Mouse (Mus musculus) urinary bladder, postnatal 4 days (tissue): Measurements from ENCODE around the gene Phf20.

Experiments used
- DNase-seq, 2 experiments: peaks; one replicate each; pipeline ENCODE4 v3.0.0; 2021 to 2022; ENCODE audit warnings: low spot score in 2 of 2

Gene Phf20

DNA sequence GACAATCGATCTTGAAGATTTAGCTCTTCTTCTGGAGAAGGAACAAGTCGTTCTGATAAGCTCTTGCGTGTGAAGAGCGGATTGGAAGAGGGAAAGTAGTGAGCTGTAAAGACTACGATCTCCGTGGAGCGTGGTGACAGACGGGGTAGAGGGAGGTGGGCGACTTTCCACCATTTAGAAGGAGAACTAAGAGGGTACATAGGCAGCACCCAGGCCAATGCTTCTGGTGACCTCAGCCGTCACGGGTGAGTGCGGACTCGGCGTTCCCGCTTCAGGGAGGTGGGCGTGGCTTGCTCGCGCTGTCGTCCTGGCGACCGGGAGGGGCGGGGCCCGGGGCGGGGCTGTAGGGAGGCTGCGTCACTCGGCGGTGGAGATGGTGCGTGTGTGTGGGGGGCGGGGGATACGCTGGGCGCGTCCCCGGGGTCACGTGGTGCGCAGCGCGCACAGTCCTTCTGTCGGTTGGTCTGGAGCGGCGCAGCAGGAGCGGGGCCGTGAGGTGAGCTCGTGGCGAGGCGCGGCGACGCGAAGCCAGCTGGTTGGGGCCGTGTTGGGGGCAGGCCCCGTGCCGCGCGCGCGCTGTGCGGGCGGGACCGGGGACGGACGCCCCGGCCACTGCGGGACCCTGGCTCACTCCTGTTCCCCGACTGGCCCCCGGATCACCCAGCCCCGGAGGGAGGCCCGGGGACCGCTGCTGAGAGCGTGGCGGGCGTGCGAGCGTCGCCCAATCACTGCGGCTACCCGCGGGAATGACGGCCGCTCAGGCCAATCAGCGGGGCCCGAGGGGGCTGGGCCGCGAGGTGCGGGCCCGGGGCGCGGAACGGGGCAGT, at the start of gene Phf20:
Phf20 (plus strand) TSS at position 165 of the 827 bp plus-strand sequence.
- peak; percentile 97 to 99 for DNase-seq

GRCm38 (mm10) chr2:156147316-156147915, 48.9 kb upstream of the Phf20 start:
- no peak for DNase-seq

GRCm38 (mm10) chr2:156151538-156151937, 44.7 kb upstream of the Phf20 start:
- DNase-seq, result no peak

- DNase-seq, result no peak
Observed at GRCm38 (mm10) chr2:156165478-156165877, 30.8 kb upstream of the Phf20 start.

- no peak for DNase-seq
Observed at GRCm38 (mm10) chr2:156166557-156166956, 29.7 kb upstream of the Phf20 start.

GRCm38 (mm10) chr2:156177079-156177478, 19.2 kb upstream of the Phf20 start:
- no peak for DNase-seq

DNA sequence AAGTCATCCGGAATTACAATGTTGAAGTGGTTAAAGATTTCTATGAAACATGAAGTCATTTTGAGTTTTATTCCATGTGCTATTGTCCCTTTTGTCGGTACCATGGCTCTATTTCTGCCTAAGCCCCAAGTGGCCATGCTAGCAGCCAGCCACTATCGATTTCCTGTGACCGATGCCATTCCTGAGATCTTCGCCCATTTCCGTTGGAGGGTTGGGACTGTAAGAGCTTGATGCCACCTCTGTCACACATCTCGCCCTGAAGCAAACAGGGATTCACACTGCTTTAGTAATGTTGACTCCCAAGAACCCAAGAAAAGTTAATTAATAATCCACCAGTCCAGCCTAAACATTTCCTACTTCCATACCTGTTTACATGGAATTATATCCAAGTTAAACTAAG, 18.6 kb upstream of the Phf20 start:
- no peak for DNase-seq

DNA sequence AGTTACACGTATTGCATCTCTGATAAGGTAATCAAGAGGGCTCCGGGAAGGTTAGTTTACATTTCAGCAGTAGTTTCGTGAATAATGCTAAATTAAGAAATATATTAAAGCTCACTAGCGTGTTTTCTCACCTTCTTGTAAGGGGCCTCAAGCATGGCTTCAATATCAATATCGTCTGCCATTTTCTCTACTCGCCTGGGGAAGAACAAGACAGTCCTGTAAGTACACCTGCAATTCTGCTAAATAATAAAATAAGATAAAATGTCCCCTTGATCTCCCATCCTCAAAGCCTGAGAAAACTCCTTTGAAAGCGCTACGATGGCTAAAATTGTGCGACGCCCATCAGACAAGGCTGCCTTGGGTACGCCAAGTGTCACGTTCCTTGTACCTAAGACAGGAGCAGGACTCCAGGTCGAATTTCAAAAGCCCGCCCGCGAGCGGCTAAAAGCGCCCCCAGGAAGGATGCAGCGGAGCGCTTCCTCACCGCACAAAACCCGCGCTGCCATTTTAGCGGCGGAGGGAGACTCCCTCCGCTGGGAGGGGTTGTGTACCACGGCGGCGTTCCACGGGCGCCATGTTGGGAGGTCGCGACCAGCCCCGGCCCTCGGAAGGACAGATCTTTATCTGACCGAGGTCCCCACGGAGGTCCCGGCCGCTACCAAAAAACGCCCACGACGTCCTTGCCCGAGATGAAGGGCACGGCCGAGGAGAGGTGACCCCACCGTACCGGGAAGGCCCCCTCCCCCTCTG, 17.0 kb upstream of the Phf20 start:
- peak; percentile 73 to 77 for DNase-seq

DNA sequence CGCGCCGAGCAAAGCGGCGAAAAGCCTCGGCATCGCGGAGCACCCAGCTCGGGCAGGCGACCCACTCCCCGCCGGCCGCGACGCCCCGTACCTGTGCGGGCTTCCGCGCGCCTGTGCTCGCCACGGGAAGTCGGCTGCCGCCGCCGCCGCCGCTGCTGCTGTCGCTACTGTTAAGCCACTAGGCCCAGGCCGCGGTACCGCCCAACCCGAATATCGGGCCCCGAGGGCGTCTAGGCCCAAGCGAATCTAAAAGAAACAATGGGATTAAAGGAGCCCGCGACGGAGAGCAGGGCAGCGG, 16.5 kb upstream of the Phf20 start:
- no peak for DNase-seq

DNA sequence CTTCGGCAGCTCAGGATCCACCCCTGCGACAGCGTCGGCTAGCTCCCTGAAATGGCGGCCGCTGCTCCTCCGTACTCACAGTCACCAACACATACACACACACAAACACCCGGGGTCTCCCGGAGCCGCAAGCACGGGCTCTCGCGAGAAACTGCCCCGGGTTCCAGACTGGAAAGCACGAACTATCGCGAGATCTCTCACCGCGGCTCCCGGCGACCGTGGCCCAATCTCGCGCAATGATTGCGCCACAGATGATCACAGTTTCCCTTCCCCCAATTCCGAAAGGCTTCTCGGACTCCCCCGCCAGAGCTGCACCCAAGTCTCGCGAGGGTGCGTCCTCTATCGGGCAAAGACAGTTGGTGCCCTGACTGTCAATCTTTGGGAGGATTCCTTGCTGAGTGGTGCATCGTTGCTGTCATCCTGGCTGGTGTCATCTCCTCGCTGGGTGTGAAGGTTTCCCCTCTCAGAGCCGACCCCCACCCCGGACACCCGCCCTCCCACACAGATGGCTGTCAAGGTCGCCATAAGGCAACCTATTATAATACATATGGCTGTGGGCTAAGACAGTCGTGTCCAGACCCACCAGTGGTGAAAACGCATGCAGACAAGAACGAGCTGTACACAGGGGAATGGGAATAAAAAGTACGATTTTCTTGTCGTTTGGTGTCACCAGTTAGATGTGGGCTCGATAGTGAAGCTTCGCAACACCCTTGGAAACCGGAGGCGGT, 16.0 kb upstream of the Phf20 start, which contains the start of gene Rbm39:
Rbm39 (minus strand) TSS at position 145 of the 728 bp plus-strand sequence.
- DNase-seq, result peak; percentile 100

DNA sequence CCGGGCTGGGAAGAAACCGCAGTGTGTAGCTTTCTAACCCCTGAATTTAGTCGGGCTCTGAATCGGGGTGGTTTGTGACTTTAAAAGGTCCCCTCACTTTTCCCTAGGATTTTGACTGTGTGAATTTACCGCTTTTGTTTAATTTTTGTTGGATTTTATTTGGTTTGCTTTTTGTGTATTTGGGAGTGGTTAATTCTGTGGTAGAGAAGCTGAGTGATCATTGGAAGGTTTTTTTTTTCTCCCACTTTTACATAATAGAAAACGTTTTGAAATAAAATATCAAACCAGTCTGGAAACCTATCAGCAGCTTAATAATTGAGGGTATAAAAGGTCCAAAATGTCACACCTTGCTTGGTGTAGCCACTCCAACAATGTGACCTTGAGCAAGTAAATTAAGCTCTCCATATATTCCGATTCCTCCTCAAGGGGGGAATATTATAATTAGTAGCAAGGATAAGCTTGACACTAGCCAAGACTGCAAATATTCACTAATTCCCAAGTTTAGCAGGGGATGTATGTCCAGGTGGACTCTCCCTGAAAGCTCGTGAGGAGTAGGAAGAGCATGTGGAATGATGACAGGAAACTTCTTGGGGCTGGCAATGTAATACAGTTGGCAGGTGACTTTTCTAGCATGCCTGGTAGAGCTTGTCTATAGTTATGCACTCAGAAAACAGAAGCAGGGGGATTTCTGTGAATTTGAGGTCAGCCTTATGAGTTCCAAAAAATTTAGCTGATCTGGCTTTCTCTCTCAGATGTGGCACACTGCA, 15.3 kb upstream of the Phf20 start:
- no peak for DNase-seq

DNA sequence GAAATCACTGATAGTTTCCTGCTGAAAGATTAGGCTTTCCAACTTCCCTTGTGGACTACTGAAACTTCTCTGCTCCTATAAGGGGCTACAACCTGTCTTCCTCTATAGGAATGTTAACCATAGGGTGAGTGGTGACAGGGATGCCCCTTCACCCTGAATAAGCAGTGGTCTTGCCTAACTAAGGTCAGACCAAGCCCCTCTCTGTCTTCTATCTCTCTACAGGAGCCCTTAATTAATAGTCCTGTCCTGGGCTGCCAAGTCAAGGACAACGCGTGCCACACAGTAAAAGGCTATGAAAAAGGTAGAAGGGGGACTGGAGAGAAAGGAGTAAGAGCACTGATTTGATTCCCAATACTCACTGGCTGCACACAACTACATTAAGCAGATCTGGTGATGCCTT, 14.7 kb upstream of the Phf20 start:
- DNase-seq, result no peak

DNA sequence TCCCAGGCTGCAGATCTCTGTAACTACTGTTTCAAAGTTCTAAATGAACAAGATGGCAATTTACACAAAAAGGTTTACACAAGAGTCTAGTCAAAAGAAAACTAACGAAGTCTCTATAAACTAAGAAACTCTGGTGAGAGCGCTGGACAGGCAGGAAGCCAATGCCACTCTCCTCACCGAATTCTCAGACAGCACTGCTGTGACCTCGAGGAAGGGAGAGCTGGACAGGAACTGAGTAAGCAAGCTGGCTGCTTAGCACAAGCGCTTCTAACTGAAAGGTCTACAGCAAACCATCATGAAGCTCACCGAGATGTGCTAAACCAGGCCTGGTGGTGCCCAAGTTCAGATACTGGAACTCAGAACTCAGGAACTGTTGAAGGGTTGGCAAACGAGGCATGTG, 7.0 kb upstream of the Phf20 start:
- peak in 1 of 2 experiments; percentile 44 for DNase-seq

DNA sequence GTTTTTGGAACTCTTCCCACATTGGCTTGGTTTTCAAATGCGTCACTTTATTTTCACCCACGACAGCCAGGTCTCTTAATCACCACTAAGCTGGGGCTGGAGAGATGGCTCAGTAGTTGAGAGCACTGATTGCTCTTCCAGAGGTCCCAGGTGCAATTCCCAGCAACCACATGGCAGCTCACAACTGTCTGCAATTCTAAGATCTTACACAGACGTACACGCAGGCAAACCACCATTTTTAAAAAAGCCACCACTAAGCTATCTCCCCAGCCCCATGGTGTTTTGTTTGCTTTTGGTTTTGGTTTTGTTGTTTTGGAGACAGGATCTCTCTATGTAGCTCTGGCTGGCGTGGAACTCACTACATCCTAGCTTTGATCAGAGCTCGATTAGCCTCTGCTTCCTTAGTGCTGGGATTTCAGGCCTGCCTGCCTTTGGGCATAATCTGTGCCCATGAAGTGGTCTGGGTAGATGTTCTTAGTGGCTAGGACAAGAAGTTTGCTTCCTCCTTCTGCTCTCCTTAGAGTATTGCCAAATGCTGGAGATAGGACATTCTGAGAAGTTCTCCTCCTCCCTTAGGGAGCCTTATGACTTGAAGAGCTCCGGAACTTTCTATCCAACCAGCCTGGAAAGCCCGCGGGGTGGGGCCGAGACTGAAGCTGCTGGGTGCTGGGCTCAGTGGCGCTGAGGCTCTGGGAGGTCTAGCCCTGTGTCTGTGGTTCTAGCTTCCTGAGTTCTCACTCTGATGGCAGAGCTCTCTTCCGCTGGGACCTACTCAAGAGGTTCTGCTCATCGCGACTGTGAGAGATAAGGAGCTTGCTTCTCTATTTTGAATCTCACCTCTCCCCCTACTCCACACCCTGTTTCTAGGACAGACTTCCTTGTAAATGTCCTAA, 6.0 kb upstream of the Phf20 start:
- DNase-seq, result peak in 1 of 2 experiments; percentile 52

GRCm38 (mm10) chr2:156191540-156191939, 4.7 kb upstream of the Phf20 start:
- no peak for DNase-seq

GRCm38 (mm10) chr2:156192068-156192467, 4.2 kb upstream of the Phf20 start:
- no peak for DNase-seq

- DNase-seq, result peak in 1 of 2 experiments; percentile 42
Observed at GRCm38 (mm10) chr2:156193066-156193862, 3.0 kb upstream of the Phf20 start.

DNA sequence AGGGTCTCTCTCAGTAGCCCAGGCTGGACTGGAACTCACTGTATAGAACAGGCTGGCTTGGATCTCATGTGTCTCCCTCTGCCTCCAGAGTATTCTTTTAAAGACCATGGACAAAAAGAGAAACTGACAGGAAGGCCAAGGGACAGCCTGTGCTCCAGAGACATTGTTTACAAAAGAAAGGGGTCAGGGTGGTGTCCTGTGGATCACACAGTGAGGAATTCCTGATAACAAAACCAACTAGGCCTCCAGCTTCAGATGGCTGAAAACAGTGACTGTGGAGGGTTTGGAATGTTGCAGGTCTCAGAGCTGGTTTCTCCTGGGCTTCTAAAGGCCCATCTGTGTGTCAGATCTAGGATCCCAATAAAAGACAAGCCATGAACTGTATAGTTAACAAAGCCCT, 1.7 kb upstream of the Phf20 start:
- peak in 1 of 2 experiments; percentile 22 for DNase-seq
